Mouse (Mus musculus): ENCODE measurements around the gene Gm20479. TPM values are rescaled to one million over a fixed set of nuclear protein-coding genes. Genes with fewer than 3 reads are reported as not detected.

Gm20479 gene
- polyA plus RNA-seq, 1 experiment from 2014 or later = not detected

- TF ChIP-seq CTCF (IDR thresholded peaks at IDR 0.05; ENCODE audit: low read depth) = no peak
- TF ChIP-seq EP300 (IDR thresholded peaks at IDR 0.05; ENCODE audit: low read depth) = no peak
- Histone ChIP-seq H3K27ac (ENCODE audit: low read depth) (no peak overlapping the region), H3K27me3 (ENCODE audit: insufficient read depth, low read length) (peaks cover 1% of the 10 kb centered on the region; the same call in 1 of the 2 replicates), H3K4me1 (ENCODE audit: insufficient read depth) (no peaks in the 10 kb centered on the region), H3K9ac (replicated peaks) (no peak overlapping the region), H3K36me3 (replicated peaks; ENCODE audit: insufficient read depth, low read length) (no peaks in the 10 kb centered on the region), H3K9me3 (ENCODE audit: low read length) (no peaks in the 10 kb centered on the region), H3K4me3 (ENCODE audit: low read depth, low read length) (no peak overlapping the region), H3K4me2 (ENCODE audit: low read depth, low read length) (no peak overlapping the region)
- ATAC-seq (no peak), DNase-seq (no peak)
- 89% methylated on average over 22 of the region's 22 CpGs for WGBS (ENCODE audit: insufficient replicate concordance)
Observed at GRCm38 (mm10) chr7:27319411-27319810, 37.8 kb downstream of the Gm20479 start.

GRCm38 (mm10) chr7:27315958-27316357 is 41.3 kb downstream of the Gm20479 start:
- Histone ChIP-seq H3K4me1 (ENCODE audit: insufficient read depth) (no peaks in the 10 kb centered on the region), H3K9ac (replicated peaks) (no peak overlapping the region), H3K9me3 (ENCODE audit: low read length) (peaks cover 6% of the 10 kb centered on the region), H3K27me3 (ENCODE audit: insufficient read depth, low read length) (peaks cover 2% of the 10 kb centered on the region; the same call in 1 of the 2 replicates), H3K4me3 (ENCODE audit: low read depth, low read length) (no peak overlapping the region), H3K36me3 (replicated peaks; ENCODE audit: insufficient read depth, low read length) (no peaks in the 10 kb centered on the region), H3K4me2 (ENCODE audit: low read depth, low read length) (no peak overlapping the region), H3K27ac (ENCODE audit: low read depth) (no peak overlapping the region)
- TF ChIP-seq CTCF (IDR thresholded peaks at IDR 0.05; ENCODE audit: low read depth) (no peak), EP300 (IDR thresholded peaks at IDR 0.05; ENCODE audit: low read depth) (no peak)
- DNase-seq = no peak
- ATAC-seq = no peak
- 53% methylated on average over 7 of the region's 7 CpGs for WGBS (ENCODE audit: insufficient replicate concordance)

GRCm38 (mm10) chr7:27314393-27314792 is 42.8 kb downstream of the Gm20479 start:
- Histone ChIP-seq H3K9me3 (ENCODE audit: low read length) (peaks cover 6% of the 10 kb centered on the region), H3K9ac (replicated peaks) (no peak overlapping the region), H3K4me1 (ENCODE audit: insufficient read depth) (no peaks in the 10 kb centered on the region), H3K36me3 (replicated peaks; ENCODE audit: insufficient read depth, low read length) (no peaks in the 10 kb centered on the region), H3K4me2 (ENCODE audit: low read depth, low read length) (no peak overlapping the region), H3K27ac (ENCODE audit: low read depth) (no peak overlapping the region), H3K27me3 (ENCODE audit: insufficient read depth, low read length) (peaks cover 10% of the 10 kb centered on the region; the same call in 1 of the 2 replicates), H3K4me3 (ENCODE audit: low read depth, low read length) (no peak overlapping the region)
- no peak for DNase-seq
- no peak for ATAC-seq
- 86% methylated on average over 3 of the region's 3 CpGs for WGBS (ENCODE audit: insufficient replicate concordance)
- TF ChIP-seq EP300 (IDR thresholded peaks at IDR 0.05; ENCODE audit: low read depth) (no peak), CTCF (IDR thresholded peaks at IDR 0.05; ENCODE audit: low read depth) (peak; percentile 46)

DNA sequence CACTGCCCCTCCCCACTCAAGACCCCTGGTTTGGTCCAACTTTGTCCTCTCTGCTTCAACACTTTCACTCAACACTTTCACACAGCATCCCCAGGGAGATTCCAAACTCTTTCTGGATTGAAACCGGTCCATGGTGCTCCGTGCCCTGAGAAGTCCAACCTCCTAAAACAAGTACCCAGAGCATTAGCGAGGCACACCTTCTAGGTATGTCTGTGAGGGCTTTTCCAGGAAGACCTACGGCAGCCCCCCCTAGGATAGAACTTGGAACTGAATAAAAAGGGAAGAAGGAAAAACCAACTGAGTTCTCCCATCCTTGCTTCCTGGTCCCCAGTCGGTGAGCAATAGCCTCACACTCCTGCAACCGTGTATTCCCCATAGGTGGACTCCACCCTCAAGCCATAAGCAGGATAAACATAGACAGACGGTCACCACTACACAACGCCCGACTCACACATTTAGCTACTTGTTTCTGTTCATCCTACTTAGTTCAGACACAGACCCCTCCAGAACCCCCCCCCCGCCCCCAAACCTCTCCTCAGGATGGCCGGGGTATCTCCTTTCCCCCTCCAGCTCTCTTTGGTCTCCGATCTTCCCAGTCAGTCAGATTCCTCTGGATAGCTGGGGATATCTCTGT is 45.5 kb downstream of the Gm20479 start:
- TF ChIP-seq CTCF (IDR thresholded peaks at IDR 0.05; ENCODE audit: low read depth) (no peak), EP300 (IDR thresholded peaks at IDR 0.05; ENCODE audit: low read depth) (no peak)
- Histone ChIP-seq H3K4me1 (ENCODE audit: insufficient read depth) (no peaks in the 10 kb centered on the region), H3K27ac (ENCODE audit: low read depth) (no peak overlapping the region), H3K9ac (replicated peaks) (no peak overlapping the region), H3K27me3 (ENCODE audit: insufficient read depth, low read length) (peaks cover 13% of the 10 kb centered on the region; the same call in 1 of the 2 replicates), H3K9me3 (ENCODE audit: low read length) (peaks cover 6% of the 10 kb centered on the region), H3K4me2 (ENCODE audit: low read depth, low read length) (no peak overlapping the region), H3K36me3 (replicated peaks; ENCODE audit: insufficient read depth, low read length) (no peaks in the 10 kb centered on the region), H3K4me3 (ENCODE audit: low read depth, low read length) (no peak overlapping the region)
- 80% methylated on average over 12 of the region's 12 CpGs for WGBS (ENCODE audit: insufficient replicate concordance)
- ATAC-seq (no peak), DNase-seq (no peak)

- Histone ChIP-seq H3K4me2 (ENCODE audit: low read depth, low read length) (no peak overlapping the region), H3K4me3 (ENCODE audit: low read depth, low read length) (no peak overlapping the region)
- no peak for ATAC-seq
Observed at GRCm38 (mm10) chr7:27310996-27311535, 46.2 kb downstream of the Gm20479 start.

DNA sequence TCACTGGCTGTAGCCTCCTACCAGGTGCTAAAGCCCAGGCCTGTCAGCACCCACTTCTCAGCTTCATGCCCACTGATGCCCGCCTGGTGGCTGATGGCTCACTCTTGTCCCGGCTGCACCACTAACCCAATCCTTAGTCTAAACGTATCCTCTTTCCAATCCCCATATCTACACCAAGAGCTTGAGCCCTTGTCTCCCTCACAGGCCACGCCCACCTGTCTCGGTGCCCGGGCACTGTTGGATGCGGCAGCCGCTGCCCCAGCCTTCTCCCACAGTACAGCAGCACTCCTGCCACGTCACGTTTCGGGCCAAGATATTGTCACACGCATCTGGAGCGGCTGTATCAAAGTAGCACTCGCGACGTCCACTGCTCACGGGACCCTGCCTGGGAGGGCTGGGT is 46.9 kb downstream of the Gm20479 start:
- Histone ChIP-seq H3K36me3 (replicated peaks; ENCODE audit: insufficient read depth, low read length) (no peaks in the 10 kb centered on the region), H3K9ac (replicated peaks) (no peak overlapping the region), H3K4me1 (ENCODE audit: insufficient read depth) (no peaks in the 10 kb centered on the region), H3K4me2 (ENCODE audit: low read depth, low read length) (no peak overlapping the region; the same call in 1 of the 2 replicates), H3K4me3 (ENCODE audit: low read depth, low read length) (no peak overlapping the region), H3K27me3 (ENCODE audit: insufficient read depth, low read length) (peaks cover 13% of the 10 kb centered on the region; the same call in 1 of the 2 replicates), H3K27ac (ENCODE audit: low read depth) (no peak overlapping the region), H3K9me3 (ENCODE audit: low read length) (peaks cover 6% of the 10 kb centered on the region)
- no peak for TF ChIP-seq EP300 (IDR thresholded peaks at IDR 0.05; ENCODE audit: low read depth)
- TF ChIP-seq CTCF (IDR thresholded peaks at IDR 0.05; ENCODE audit: low read depth) = no peak
- DNase-seq = no peak
- WGBS (ENCODE audit: insufficient replicate concordance) = 8% methylated on average over 17 of the region's 17 CpGs
- no peak for ATAC-seq

More at GRCm38 (mm10) chr7:27310996-27311535, 46.2 kb downstream of the Gm20479 start:
- Histone ChIP-seq H3K9ac (replicated peaks) (no peak overlapping the region), H3K9me3 (ENCODE audit: low read length) (peaks cover 6% of the 10 kb centered on the region), H3K27me3 (ENCODE audit: insufficient read depth, low read length) (peaks cover 13% of the 10 kb centered on the region; the same call in 1 of the 2 replicates), H3K27ac (ENCODE audit: low read depth) (no peak overlapping the region), H3K36me3 (replicated peaks; ENCODE audit: insufficient read depth, low read length) (no peaks in the 10 kb centered on the region), H3K4me1 (ENCODE audit: insufficient read depth) (no peaks in the 10 kb centered on the region)
- 47% methylated on average over 8 of the region's 8 CpGs for WGBS (ENCODE audit: insufficient replicate concordance)
- no peak for TF ChIP-seq EP300 (IDR thresholded peaks at IDR 0.05; ENCODE audit: low read depth)
- no peak for TF ChIP-seq CTCF (IDR thresholded peaks at IDR 0.05; ENCODE audit: low read depth)
- DNase-seq = no peak

All from liver, postnatal 0 days (tissue).